Mouse (Mus musculus) myocyte (in vitro differentiated cells): Measurements from ENCODE around the gene Ttpal. TPM values are rescaled to one million over a fixed set of nuclear protein-coding genes. Genes with fewer than 3 reads are reported as not detected.
A peak's percentile ranks its signal among the peaks of the same experiment; 100 is the strongest.

Source experiments
- H3K27me3 ChIP-seq: one replicate; pipeline ENCODE4 v1.6.1; 2011; ENCODE audit not compliant: control insufficient read depth, insufficient read depth, insufficient read length
- H3K36me3 ChIP-seq: one replicate; pipeline ENCODE4 v1.6.1; 2011; ENCODE audit not compliant: control insufficient read depth, insufficient read depth
- H3K4me2 ChIP-seq: one replicate; pipeline ENCODE4 v1.6.1; 2011; ENCODE audit warnings: low read depth, control low read depth
- H3K4me3 ChIP-seq: one replicate; pipeline ENCODE4 v1.5.1; 2011; ENCODE audit warnings: mild to moderate bottlenecking, control low read depth, moderate library complexity
- H3K79me2 ChIP-seq: one replicate; pipeline ENCODE4 v1.6.1; 2011; ENCODE audit not compliant: control insufficient read depth, insufficient read depth
- H3ac ChIP-seq: one replicate; pipeline ENCODE4 v1.6.1; 2011; ENCODE audit not compliant: control insufficient read depth, insufficient read length
- CEBPB ChIP-seq: IDR thresholded peaks from 2 replicates; pipeline ENCODE4 v1.6.1; 2011; ENCODE audit warnings: mild to moderate bottlenecking, moderate library complexity; ENCODE audit not compliant: poor library complexity, insufficient read depth, severe bottlenecking
- E2F4 ChIP-seq: IDR thresholded peaks from one replicate; pipeline ENCODE4 v1.6.1; 2011; ENCODE audit warnings: mild to moderate bottlenecking, control low read depth, moderate library complexity; ENCODE audit not compliant: insufficient read depth
- MAX ChIP-seq: IDR thresholded peaks from one replicate; pipeline ENCODE4 v1.6.1; 2011; ENCODE audit warnings: low read depth, mild to moderate bottlenecking, control low read depth
- MYOD1 ChIP-seq, 3 experiments: IDR thresholded peaks; one replicate each; pipeline ENCODE4 v1.6.1; 2011; ENCODE audit warnings: control low read depth in 2 of 3, low read depth in 2 of 3, mild to moderate bottlenecking in 2 of 3, moderate library complexity in 1 of 3; ENCODE audit not compliant: insufficient read length in 2 of 3, control insufficient read depth in 1 of 3
- MYOG ChIP-seq, 3 experiments: IDR thresholded peaks; one replicate each; pipeline ENCODE4 v1.6.1; 2011; ENCODE audit warnings: control low read depth in 2 of 3, low read depth in 2 of 3, mild to moderate bottlenecking in 2 of 3; ENCODE audit not compliant: insufficient read length in 2 of 3, control insufficient read depth in 1 of 3, insufficient read depth in 1 of 3
- POLR2A ChIP-seq: IDR thresholded peaks from one replicate; pipeline ENCODE4 v1.6.1; 2011; ENCODE audit warnings: low read depth, mild to moderate bottlenecking, control low read depth, moderate library complexity; ENCODE audit not compliant: insufficient read length
- POLR2AphosphoS2 ChIP-seq: IDR thresholded peaks from one replicate; pipeline ENCODE4 v1.6.1; 2011; ENCODE audit warnings: low read depth, control low read depth; ENCODE audit not compliant: insufficient read length
- REST ChIP-seq: IDR thresholded peaks from one replicate; pipeline ENCODE4 v1.6.1; 2011; ENCODE audit warnings: mild to moderate bottlenecking, control low read depth, moderate library complexity; ENCODE audit not compliant: insufficient read depth, insufficient read length
- SRF ChIP-seq: IDR thresholded peaks from one replicate; pipeline ENCODE4 v1.6.1; 2011; ENCODE audit warnings: low read depth; ENCODE audit not compliant: control insufficient read depth, insufficient read length
- TCF12 ChIP-seq: IDR thresholded peaks from one replicate; pipeline ENCODE4 v1.6.1; 2011; ENCODE audit warnings: mild to moderate bottlenecking, control low read depth; ENCODE audit not compliant: poor library complexity, insufficient read depth, severe bottlenecking
- TCF3 ChIP-seq: IDR thresholded peaks from one replicate; pipeline ENCODE4 v1.6.1; 2011; ENCODE audit warnings: low read depth, control low read depth; ENCODE audit not compliant: insufficient read length
- USF1 ChIP-seq: IDR thresholded peaks from one replicate; pipeline ENCODE4 v1.6.1; 2011; ENCODE audit warnings: low read depth, mild to moderate bottlenecking, control low read depth, moderate library complexity
- polyA plus RNA-seq: library from polyadenylated mRNA; unstranded; fragments of >200 nt; fragmentation: generic; extraction: Trizol; gene quantifications from one replicate; pipeline ENCODE4 v1.2.1, GENCODE M21; 2012; ENCODE audit warnings: missing spikeins

Ttpal gene
- polyA plus RNA-seq, 1 experiment = 20.2 TPM

GRCm38 (mm10) chr2:163597661-163598060 lies 4.5 kb upstream of the Ttpal start:
- Histone ChIP-seq H3ac (no peak overlapping the region), H3K36me3 (no peaks in the 10 kb centered on the region), H3K4me3 (no peak overlapping the region), H3K79me2 (peaks cover 3% of the 10 kb centered on the region), H3K27me3 (no peaks in the 10 kb centered on the region), H3K4me2 (no peak overlapping the region)
- TF ChIP-seq USF1 = peak; percentile 66
- no peak for TF ChIP-seq MYOD1 (IDR thresholded peaks at IDR 0.05; ENCODE audit: control insufficient read depth in 1 of 3, insufficient read length in 2 of 3, low read depth in 2 of 3)

DNA sequence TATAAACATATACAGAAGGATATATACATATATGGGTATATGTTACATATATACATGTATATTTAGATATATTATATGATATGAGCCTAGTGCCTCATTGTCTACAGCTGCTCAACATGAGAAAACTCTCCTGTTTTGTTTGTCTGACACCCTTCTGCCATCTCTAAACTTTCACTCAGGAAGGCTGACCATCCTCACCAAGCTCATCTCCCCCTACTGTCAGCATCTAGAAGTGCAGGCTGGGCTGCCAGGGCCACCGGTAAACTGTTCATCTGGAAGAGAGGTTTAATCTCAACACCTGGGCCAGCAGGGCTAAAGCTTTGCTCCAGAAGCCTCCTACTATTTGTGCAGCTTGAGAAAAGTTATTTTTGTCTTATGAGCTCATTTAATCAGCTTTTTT lies 2.9 kb upstream of the Ttpal start:
- Histone ChIP-seq H3K36me3 (no peaks in the 10 kb centered on the region), H3K4me2 (no peak overlapping the region), H3K79me2 (peaks cover 16% of the 10 kb centered on the region), H3K27me3 (no peaks in the 10 kb centered on the region), H3K4me3 (no peak overlapping the region), H3ac (no peak overlapping the region)
- no peak for TF ChIP-seq TCF12
- no peak for TF ChIP-seq MAX
- no peak for TF ChIP-seq POLR2AphosphoS2
- no peak for TF ChIP-seq CEBPB
- TF ChIP-seq SRF = no peak
- TF ChIP-seq REST = no peak
- TF ChIP-seq MYOD1 (IDR thresholded peaks at IDR 0.05; ENCODE audit: control insufficient read depth in 1 of 3, insufficient read length in 2 of 3, low read depth in 2 of 3) = no peak
- TF ChIP-seq POLR2A = no peak
- no peak for TF ChIP-seq MYOG (IDR thresholded peaks at IDR 0.05; ENCODE audit: control insufficient read depth in 1 of 3, insufficient read depth in 1 of 3, insufficient read length in 2 of 3, low read depth in 2 of 3)
- no peak for TF ChIP-seq USF1
- no peak for TF ChIP-seq E2F4
- no peak for TF ChIP-seq TCF3

DNA sequence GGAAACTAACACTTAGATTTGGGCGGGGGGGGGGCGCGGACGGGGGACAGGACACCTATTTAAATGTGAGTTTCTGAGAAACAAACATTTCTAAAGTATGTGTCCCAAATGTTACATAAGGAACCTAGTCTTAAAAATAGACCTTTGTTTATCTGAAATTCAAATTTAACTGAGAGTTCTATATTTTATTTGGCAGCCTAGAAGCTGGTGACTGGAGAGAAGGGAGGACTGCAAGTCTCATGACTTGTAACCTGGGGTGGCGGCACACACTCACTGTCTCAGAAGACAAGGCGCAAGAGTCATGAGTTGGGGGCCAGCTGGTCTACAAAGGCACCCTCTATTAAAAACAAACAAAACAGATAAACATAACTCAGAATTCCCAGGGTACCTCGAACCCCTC lies 1.0 kb upstream of the Ttpal start:
- H3K36me3 ChIP-seq = no peaks in the 10 kb centered on the region
- H3K4me3 ChIP-seq = no peak overlapping the region
- no peaks in the 10 kb centered on the region for H3K27me3 ChIP-seq
- H3ac ChIP-seq = no peak overlapping the region
- no peak overlapping the region for H3K4me2 ChIP-seq
- TF ChIP-seq TCF12 (no peak), POLR2AphosphoS2 (no peak), POLR2A (no peak), MYOG (IDR thresholded peaks at IDR 0.05; ENCODE audit: control insufficient read depth in 1 of 3, insufficient read depth in 1 of 3, insufficient read length in 2 of 3, low read depth in 2 of 3) (no peak), TCF3 (no peak), MAX (no peak), REST (no peak), E2F4 (no peak), MYOD1 (IDR thresholded peaks at IDR 0.05; ENCODE audit: control insufficient read depth in 1 of 3, insufficient read length in 2 of 3, low read depth in 2 of 3) (no peak), SRF (no peak), USF1 (no peak), CEBPB (no peak)
- peaks cover 24% of the 10 kb centered on the region for H3K79me2 ChIP-seq

DNA sequence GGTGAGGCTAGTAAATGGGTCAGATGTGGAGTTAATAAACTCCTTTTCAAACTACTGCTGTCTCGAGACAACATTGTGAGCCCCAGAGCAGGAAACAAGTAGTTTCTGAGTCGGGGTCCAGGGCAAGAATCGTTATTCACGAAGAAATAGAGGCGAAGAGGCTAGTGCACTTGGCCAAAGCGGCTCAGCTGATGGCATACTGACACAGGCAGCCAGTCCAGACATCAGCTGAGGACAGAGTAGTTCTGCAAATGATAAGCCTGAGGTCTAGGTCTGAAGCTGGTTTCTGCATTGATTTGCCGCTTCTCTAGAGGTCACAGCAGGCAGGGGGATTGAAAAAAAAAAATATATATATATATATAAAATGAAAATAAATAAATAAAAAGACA lies 408 bp upstream of the Ttpal start:
- H3K27me3 ChIP-seq = no peaks in the 10 kb centered on the region
- peak overlapping the region; percentile 91 for H3K4me3 ChIP-seq
- peak overlapping the region; percentile 55 for H3ac ChIP-seq
- peak overlapping the region; percentile 70 for H3K4me2 ChIP-seq
- peaks cover 24% of the 10 kb centered on the region for H3K79me2 ChIP-seq
- no peaks in the 10 kb centered on the region for H3K36me3 ChIP-seq
- TF ChIP-seq SRF = no peak

- Histone ChIP-seq H3K4me2 (no peak overlapping the region), H3ac (no peak overlapping the region), H3K4me3 (no peak overlapping the region), H3K36me3 (no peaks in the 10 kb centered on the region), H3K79me2 (peaks cover 24% of the 10 kb centered on the region), H3K27me3 (no peaks in the 10 kb centered on the region)
- TF ChIP-seq MYOD1 (IDR thresholded peaks at IDR 0.05; ENCODE audit: control insufficient read depth in 1 of 3, insufficient read length in 2 of 3, low read depth in 2 of 3) (no peak), TCF3 (no peak), USF1 (no peak), SRF (no peak), CEBPB (no peak), E2F4 (no peak), POLR2A (no peak), MAX (no peak), TCF12 (no peak)
Measured at GRCm38 (mm10) chr2:163606161-163606560, 4.0 kb downstream of the Ttpal start.
